Mouse (Mus musculus) hematopoietic stem cell, adult 5-6 weeks (primary cell): ENCODE results near the gene Slc25a28. TPM values are rescaled to one million over a fixed set of nuclear protein-coding genes. Genes with fewer than 3 reads are reported as not detected.

Source experiments
- ATAC-seq, 2 experiments: fragments of 125-278 bp in 1 of 2; replicated peaks in 1 of 2; 2 replicates each; pipeline ENCODE4 v1.8.0; 2016 to 2017; ENCODE audit warnings: inconsistent platforms in 2 of 2, mild to moderate bottlenecking in 2 of 2, moderate number of reproducible peaks in 2 of 2, low read depth in 1 of 2, moderate TSS enrichment in 1 of 2; ENCODE audit not compliant: low FRiP score in 2 of 2, poor library complexity in 2 of 2, severe bottlenecking in 2 of 2, insufficient read depth in 1 of 2, low TSS enrichment in 1 of 2
- total RNA-seq: library from RNA; stranded (forward); fragments of 172-1452, 232-1000 nt; gene quantifications from 2 replicates; pipeline ENCODE4 v1.2.3, GENCODE M21; 2017

The Slc25a28 gene
- total RNA-seq, 1 experiment from 2014 or later = 44.4 TPM

DNA sequence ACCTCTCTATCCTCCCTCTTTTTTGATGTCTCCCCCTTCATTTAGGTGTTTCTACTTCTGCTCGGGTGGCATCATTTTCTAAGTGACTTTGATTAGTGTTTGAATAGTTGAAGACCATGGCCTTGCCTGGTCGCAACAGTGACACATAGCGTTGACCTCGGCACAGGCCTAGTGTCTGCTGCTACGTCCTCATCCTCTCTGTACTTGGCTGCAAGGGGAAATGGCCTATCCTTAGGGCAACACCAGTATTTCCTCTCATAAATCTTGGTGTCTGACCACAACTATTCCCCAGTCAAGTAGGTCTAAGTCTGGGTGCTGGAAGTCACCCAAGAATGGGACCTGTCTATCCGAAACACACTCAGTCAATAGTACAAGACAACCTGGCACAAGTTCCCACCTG is 15.0 kb downstream of the Slc25a28 start:
- ATAC-seq = peak; percentile 6 to 48; a peak in 1 of 4 replicates

DNA sequence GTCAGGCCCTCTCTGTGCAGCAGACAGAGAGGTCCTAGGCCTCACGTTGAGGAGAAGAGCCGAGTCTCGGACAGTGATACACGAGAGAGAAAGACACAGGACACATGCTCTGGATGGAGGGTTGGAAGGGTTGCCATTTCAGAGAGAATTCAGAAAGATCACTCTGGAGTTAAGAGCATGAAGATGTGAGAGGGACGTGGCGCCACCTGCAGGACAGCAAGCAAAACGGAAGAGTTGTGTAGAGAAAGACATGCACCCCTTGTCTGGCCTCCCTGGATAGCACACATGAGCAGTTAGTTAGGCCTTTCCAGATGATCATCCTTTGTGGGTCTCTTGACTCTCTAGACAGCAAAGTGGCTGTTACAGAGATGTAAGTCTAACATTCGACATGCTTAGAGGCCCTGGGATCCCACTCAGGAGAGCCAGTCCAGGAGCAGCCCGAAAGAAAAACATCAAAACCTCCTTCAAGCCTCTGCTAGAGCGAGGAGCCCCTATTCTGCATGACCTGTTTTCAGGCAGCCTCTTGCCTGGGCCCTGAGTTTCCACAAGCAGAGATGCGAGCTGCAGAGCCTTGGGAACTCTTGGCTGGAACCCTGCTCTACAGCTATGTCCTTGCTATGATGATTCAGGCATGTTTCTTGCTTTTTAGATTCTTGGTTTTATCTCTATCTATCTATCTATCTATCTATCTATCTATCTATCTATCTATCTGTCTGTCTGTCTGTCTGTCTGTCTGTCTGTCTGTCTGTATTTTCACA is 18.8 kb downstream of the Slc25a28 start:
- ATAC-seq = peak; percentile 80

DNA sequence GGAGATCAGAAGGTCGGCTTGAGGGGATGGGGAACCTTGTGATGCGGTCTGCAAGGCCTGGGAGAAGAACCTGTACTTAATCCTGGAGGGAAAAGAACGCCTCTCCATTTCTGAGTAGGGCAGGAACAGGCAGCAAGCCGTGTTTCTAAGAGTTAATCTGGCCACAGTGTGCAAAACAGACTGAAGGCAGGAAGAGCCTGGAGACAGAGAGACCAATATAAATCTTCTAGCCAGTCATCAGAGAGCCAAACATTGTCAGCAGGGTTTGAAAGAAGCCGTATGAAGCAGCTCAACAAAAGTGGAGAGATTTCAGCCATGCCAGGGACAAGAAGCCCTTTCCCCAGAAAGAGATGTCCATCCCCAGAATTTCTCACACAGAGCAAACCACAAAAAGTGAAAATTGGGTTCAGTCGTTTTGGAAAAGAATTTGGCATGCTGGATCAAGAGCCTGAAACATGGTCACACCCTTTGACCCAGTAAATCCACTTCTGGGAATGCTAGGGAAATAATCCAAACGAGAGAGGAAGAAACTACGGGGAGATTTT is 23.4 kb downstream of the Slc25a28 start:
- no peak for ATAC-seq

DNA sequence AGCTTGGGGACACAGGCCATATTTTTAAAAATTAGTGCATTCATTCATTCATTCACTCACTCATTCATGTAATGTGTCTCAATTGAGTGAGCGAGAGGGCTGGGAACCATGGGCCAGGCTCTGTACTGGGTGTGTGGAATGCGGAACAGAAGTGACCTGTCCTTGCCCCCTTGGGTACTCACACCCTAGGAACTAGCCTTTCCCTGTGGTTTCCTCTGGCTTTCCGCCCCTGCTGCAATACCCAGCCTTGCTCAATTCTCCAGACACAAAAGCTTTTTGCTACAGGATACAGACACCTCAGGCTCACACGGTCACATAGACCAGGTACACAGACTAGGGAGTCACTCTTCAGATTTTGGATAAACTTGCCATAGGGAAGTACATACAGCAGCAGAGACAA is 26.3 kb downstream of the Slc25a28 start:
- peak; percentile 66 to 68 for ATAC-seq

DNA sequence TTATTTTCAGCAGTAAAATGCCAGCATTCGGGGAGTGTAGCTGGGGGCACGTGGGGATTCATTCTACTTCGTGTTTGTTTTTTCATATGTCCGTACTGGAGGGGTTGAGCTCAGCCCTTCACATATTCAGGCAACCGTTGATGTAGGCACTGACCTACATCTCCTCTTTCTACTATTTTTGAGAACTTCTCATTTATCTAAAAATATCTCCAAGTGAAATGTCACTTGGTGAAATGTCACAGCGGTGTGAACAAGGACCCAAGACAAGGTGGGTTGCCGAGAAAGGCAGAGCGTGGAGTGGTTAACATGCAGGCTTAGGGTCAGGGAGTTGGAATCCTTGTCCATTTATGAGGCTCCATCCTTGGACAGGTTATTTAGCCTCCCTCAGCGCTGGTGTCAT is 27.4 kb downstream of the Slc25a28 start:
- no peak for ATAC-seq

DNA sequence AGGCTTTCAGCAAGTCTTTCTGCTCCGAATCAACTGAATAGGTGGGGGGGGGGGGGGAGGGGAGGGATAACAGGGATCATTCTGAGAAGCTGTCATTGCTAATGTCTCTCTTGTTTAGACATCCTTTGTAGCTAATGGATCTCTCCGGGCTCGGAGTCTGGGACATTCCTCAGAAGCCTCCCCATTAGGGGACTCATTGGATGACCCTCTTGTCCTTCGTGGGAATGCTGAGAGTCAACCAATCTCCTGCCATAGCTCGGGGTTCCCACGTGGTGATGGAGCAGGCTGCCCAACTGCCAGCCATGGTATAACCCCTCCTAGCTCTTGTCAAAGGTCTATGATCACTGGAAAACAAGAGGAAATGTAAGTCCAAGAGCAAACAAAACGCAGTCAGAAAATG is 27.8 kb downstream of the Slc25a28 start:
- ATAC-seq = no peak

DNA sequence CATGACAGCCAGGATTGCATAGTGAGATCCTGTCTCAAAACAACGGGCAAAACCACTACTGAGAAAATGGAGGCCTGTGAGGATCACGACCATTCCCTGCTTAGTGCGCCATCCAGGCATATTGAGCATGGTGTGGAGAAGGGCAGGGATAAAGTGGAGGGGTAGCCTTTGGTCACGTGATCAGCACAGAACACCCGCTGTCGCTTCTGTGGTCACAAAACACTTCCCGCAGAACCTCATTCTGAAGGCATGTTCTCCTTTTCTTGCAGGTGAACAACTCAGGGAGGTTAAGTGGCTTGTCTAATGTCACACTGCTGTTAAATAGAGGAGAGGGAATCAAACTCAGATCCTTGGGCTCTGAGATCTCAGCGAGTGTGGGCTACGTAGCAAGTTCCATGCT is 29.2 kb downstream of the Slc25a28 start:
- ATAC-seq = peak; percentile 52 to 55

DNA sequence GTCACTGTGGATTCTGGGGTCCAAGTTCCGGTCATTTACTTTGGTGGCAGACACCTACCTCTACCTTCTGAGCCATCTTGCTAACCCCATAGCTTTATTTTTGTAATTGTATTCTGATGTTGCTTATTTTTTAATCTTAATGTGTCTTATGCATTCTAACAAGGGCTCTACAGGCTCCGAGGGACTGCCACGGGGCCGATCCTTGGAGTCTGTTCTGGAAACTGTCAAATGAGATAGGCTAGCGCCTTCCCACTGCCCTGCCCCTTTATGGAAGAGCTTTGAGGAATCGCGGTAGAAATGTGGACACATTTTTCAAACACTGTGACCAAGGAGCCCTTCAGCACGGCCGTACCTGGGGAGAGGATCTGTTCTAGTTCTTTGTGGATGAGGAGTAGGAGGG is 31.8 kb downstream of the Slc25a28 start:
- ATAC-seq = no peak

DNA sequence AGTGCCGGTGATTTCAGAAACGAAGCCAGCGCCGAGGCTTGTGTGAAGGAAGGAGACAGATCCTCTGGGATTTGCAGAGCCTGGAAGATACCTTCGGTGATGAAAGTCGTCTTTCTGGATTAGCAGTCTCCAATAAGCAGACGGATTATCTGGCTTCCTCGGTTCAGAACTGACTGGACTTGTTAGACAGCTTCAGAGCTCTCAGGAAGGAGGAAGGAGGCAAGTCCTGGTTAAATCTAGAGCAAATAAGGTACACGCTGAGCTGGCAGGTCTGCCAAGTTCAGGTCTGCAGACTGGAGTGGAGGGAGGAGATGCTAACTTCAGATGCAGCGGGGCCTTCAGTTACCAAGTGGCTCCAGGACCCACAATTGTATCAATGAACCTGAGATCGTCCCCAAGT is 32.8 kb downstream of the Slc25a28 start:
- no peak for ATAC-seq

- ATAC-seq = peak; percentile 94 to 96
These were observed 44.0 kb downstream of the Slc25a28 start for GRCm38 (mm10) chr19:43630466-43631251.

DNA sequence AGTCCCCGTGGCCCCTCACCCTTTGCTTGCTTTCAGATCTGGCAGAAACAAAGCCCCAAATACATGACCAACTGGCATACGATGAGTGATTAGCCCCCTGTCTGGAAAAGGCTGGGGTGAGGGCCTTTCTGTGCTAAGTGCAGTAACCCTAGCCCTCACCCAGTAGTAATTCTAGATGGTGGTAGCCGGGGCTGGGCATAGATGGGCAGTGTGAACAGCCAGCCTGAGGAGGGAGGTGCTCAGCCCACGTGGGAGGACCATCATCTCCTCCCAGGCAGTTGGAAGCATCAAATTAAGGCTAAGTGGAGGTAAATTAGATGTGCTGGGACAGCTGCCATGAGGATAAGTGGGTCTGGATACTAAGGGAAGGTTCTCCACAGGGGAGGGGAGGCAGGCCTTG is 45.6 kb downstream of the Slc25a28 start:
- no peak for ATAC-seq

- ATAC-seq = no peak
These were observed 47.3 kb downstream of the Slc25a28 start for GRCm38 (mm10) chr19:43627345-43627744.

- ATAC-seq = no peak
These were observed 48.5 kb downstream of the Slc25a28 start for GRCm38 (mm10) chr19:43626160-43626559.

DNA sequence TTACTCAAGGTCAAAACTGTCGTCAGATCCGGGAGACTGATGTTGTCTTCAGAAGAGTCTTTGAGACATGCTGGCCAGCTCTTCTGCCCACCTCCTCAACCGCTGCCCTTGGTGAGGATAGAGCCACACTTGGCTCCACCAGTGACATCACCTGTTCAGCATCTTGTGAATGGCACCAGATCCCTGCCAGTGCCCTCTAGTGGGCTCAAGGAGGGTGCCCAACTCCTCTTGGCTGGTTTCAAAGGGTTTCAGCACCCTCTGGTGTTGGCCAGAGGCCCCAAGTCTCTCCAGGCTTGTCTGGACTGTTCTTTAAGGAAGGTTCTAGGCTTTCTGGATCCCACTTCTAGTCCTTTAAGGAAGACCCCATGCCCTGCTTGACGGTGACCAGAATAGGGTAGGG is 50.8 kb downstream of the Slc25a28 start:
- ATAC-seq = peak; percentile 88 to 97

DNA sequence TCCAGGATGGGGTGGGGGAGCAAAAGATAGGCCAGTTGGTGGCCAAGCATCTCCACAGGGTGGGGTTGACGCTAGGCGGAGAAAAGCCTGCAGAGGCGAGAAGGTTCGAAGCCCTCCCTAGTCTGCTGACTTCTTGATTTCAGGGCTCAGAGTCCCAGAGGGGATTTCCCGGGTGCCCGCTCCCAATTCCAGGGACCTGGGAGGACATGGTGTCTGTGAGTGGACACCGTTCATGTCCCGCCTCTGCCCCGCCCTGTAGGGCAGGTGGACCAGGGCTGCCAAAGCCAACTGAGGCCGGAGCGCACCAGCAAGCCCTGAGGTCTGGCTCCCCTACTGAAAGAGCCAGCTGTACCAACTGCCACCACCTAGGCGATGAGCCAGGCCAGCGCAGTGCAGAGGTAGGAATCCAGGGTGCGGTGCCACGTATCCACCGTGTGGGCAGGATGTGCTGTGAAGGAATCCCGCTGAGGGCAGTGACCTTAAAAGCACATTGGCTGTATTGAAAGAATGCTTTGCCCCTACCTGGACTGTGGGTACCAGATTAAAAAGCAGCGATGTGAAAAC is 54.7 kb downstream of the Slc25a28 start:
- ATAC-seq = no peak

DNA sequence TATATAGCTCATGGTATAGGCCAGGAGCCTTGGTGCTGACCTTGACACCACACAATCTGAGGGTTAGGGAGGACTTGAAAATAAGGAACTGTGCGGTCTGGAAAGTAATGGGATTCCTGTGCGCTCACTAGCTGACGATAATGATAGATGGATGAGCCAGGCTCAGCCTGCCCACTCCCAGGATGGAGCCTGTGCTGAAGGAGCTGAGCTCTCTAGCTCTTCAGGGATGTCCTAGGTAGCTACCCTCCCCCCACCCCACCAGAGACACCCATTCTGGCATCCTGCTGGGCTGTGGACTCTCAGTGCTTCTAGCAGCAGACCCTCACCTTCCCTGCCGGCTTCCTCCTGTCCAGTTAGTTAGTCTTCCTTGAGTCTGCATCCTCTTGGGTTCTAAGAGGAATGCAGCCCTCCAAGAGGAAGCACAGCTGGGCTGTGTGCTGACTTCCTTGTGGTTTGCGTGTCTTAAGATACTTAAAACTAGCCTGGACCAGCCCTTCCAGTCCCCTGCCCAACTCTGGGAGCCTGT is 56.1 kb downstream of the Slc25a28 start:
- no peak for ATAC-seq

GRCm38 (mm10) chr19:43617761-43618349 is 56.8 kb downstream of the Slc25a28 start:
- ATAC-seq = no peak

DNA sequence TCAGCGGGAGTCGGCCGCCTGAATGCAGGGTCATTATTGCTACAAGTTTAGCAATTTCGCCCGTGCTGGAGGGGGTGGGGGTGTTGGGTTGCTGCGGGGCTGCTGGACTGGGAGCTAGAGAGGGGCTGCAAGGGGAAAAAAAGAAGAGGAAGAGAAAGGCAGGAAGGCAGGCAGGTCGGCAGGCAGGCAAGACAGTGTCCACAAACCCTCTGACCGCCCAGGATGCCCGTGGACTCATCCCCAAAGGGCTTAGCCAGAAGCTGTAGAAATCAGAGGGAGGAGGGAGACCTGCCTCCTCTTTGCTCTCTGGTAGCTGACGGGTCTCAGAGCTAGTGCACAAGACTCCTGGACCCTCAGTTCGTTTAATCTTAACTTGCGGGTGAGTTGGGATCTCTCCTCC is 57.8 kb downstream of the Slc25a28 start:
- no peak for ATAC-seq
